Mouse (Mus musculus) neural tube, embryonic 11.5 days (tissue): ENCODE results near the gene Kif13a. TPM values are rescaled to one million over a fixed set of nuclear protein-coding genes. Genes with fewer than 3 reads are reported as not detected.

Experiments used
- ATAC-seq: fragments of 200-750 bp; cut with Nextera tagmentation; 2 replicates; pipeline ENCODE4 v1.8.0; 2017; ENCODE audit warnings: moderate number of reproducible peaks, mild to moderate bottlenecking, moderate TSS enrichment, moderate library complexity; ENCODE audit not compliant: insufficient read depth, low FRiP score, low TSS enrichment
- DNase-seq: peaks from one replicate; pipeline ENCODE4 v3.0.0-alpha.2; 2015; ENCODE audit warnings: low spot score
- H3K27ac ChIP-seq: fragments of 300-500 bp; sonication (generic); 2 replicates; pipeline ENCODE4 v1.5.1; 2014; ENCODE audit warnings: low read depth, mild to moderate bottlenecking, low read length
- H3K27me3 ChIP-seq: fragments of 300-500 bp; sonication (generic); 2 replicates; pipeline ENCODE4 v1.6.1; 2014; ENCODE audit warnings: mild to moderate bottlenecking, low read length, mixed read lengths; ENCODE audit not compliant: control insufficient read depth, insufficient read depth
- H3K36me3 ChIP-seq: fragments of 300-500 bp; sonication (generic); 2 replicates; pipeline ENCODE4 v1.6.1; 2014; ENCODE audit warnings: mild to moderate bottlenecking, low read length, moderate library complexity, mixed read lengths; ENCODE audit not compliant: control insufficient read depth, insufficient read depth
- H3K4me1 ChIP-seq: fragments of 300-500 bp; sonication (generic); 2 replicates; pipeline ENCODE4 v1.6.1; 2014; ENCODE audit warnings: low read length, mixed read lengths; ENCODE audit not compliant: control insufficient read depth, insufficient read depth
- H3K4me2 ChIP-seq: fragments of 300-500 bp; sonication (generic); 2 replicates; pipeline ENCODE4 v1.6.1; 2014; ENCODE audit warnings: low read depth, mild to moderate bottlenecking, moderate library complexity
- H3K4me3 ChIP-seq: fragments of 300-500 bp; sonication (generic); 2 replicates; pipeline ENCODE4 v1.5.1; 2014; ENCODE audit warnings: low read depth, low read length
- H3K9ac ChIP-seq: fragments of 300-500 bp; sonication (generic); 2 replicates; pipeline ENCODE4 v1.6.1; 2014; ENCODE audit warnings: mild to moderate bottlenecking, low read length
- H3K9me3 ChIP-seq: fragments of 300-500 bp; sonication (generic); 2 replicates; pipeline ENCODE4 v1.6.1; 2016; ENCODE audit warnings: low read length; ENCODE audit not compliant: control insufficient read depth
- WGBS: fragments of 180-500 bp; shearing (Covaris S2); extraction: QIAGEN DNeasy Blood & Tissue Kit; methylation state at CpG from one replicate; pipeline ENCODE4 v1.1.7; 2014; 5-methylcytosine and 5-hydroxymethylcytosine counted together
- polyA plus RNA-seq: library from polyadenylated mRNA; unstranded; fragments of >200 nt; fragmentation: Nextera tagmentation; extraction: Ambion mirVana; gene quantifications from 2 replicates; pipeline ENCODE4 v1.2.1, GENCODE M21; 2014

Gene Kif13a
- polyA plus RNA-seq, 1 experiment from 2014 or later = 23.0 TPM

GRCm38 (mm10) chr13:46884898-46885758 is 44.5 kb downstream of the Kif13a start:
- Histone ChIP-seq H3K9me3 (no peaks in the 10 kb centered on the region), H3K4me3 (no peak overlapping the region), H3K36me3 (no peaks in the 10 kb centered on the region), H3K27me3 (no peaks in the 10 kb centered on the region), H3K4me1 (no peaks in the 10 kb centered on the region), H3K4me2 (no peak overlapping the region), H3K27ac (no peak overlapping the region), H3K9ac (no peak overlapping the region)
- ATAC-seq (no peak), DNase-seq (no peak)
- WGBS = 88% methylated on average over 26 of the region's 26 CpGs

DNA sequence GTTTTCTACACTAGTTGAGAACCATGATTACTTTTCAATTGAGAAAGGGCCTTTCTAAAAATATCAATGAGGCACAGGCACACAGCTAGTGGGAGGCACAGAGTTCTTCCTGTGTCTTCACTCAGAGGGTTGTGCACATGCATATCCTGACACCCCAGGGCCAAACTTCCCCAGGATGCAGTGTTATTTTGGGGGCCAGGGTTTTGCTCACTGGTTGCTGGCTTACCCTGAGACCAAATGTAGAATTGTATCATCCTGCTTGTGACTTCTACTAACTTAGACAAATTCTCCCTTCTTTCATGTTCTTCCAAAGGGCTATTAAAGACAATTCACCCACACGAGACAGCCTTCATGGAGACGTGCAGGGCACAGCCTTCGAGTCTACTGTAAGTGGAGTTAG is 45.7 kb downstream of the Kif13a start:
- Histone ChIP-seq H3K36me3 (no peaks in the 10 kb centered on the region), H3K9me3 (no peaks in the 10 kb centered on the region), H3K9ac (no peak overlapping the region), H3K4me1 (no peaks in the 10 kb centered on the region), H3K27me3 (no peaks in the 10 kb centered on the region), H3K4me2 (no peak overlapping the region), H3K4me3 (no peak overlapping the region), H3K27ac (no peak overlapping the region)
- ATAC-seq (no peak), DNase-seq (no peak)
- WGBS = 89% methylated on average over 3 of the region's 3 CpGs

- 74% methylated on average over 10 of the region's 10 CpGs for WGBS
- Histone ChIP-seq H3K4me3 (no peak overlapping the region), H3K9ac (no peak overlapping the region), H3K9me3 (no peaks in the 10 kb centered on the region), H3K27me3 (no peaks in the 10 kb centered on the region), H3K4me1 (no peaks in the 10 kb centered on the region), H3K36me3 (no peaks in the 10 kb centered on the region), H3K27ac (no peak overlapping the region), H3K4me2 (no peak overlapping the region)
- no peak for ATAC-seq
- no peak for DNase-seq
These were observed 46.3 kb downstream of the Kif13a start for GRCm38 (mm10) chr13:46883381-46883780.

DNA sequence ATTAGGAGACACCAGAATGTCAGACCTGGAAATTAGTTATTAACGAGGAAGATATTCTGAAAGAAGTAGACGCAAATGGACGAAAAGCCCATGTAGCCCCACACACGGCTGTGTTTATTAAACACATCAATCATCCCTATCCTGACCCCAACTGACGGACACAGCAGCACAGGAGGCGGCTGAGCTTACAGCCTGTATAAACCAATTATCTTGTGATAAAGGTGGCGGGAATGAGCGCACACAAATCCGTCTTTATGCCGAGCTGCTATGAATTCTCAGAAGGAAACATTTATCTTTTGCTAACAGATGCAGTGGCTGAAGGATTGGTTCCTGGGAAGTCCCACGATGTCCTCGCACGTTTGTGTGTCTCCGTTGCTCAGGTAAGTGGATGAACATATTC is 48.9 kb downstream of the Kif13a start:
- no peak overlapping the region for H3K9ac ChIP-seq
- 80% methylated on average over 14 of the region's 14 CpGs for WGBS
- no peaks in the 10 kb centered on the region for H3K4me1 ChIP-seq
- no peaks in the 10 kb centered on the region for H3K36me3 ChIP-seq
- no peaks in the 10 kb centered on the region for H3K27me3 ChIP-seq
- ATAC-seq (no peak), DNase-seq (no peak)
- H3K27ac ChIP-seq = no peak overlapping the region
- no peak overlapping the region for H3K4me2 ChIP-seq
- H3K4me3 ChIP-seq = no peak overlapping the region
- H3K9me3 ChIP-seq = no peaks in the 10 kb centered on the region

DNA sequence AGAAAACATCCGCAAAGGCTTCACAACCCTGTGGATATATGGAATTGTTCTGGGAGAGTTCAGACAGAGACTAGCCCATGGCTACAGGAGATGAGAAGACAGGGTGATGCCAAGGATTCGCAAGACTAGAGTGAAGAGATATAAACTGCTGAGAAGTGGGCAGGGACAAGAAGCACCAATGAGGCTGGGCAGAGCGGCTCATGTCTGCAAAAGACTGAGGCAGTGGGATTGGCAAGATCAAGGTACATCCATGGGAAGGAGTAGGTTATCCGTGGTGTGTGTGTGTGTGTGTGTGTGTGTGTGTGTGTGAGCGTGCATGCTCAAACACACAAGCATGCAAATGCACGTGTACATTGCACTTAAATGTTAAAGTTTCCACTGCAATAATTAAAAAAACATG is 49.4 kb downstream of the Kif13a start:
- H3K27me3 ChIP-seq = no peaks in the 10 kb centered on the region
- no peak; the same call in 1 of the 2 replicates for ATAC-seq

GRCm38 (mm10) chr13:46877049-46877448 is 52.6 kb downstream of the Kif13a start:
- WGBS = 88% methylated on average over 4 of the region's 4 CpGs
- H3K4me1 ChIP-seq = 0 out of 2 replicates have a peak, but pooled peaks cover 4% of the 10 kb centered on the region
- no peak overlapping the region for H3K4me2 ChIP-seq
- no peak for ATAC-seq
- no peaks in the 10 kb centered on the region for H3K9me3 ChIP-seq
- no peaks in the 10 kb centered on the region for H3K27me3 ChIP-seq
- H3K4me3 ChIP-seq = no peak overlapping the region
- no peaks in the 10 kb centered on the region for H3K36me3 ChIP-seq
- no peak overlapping the region for H3K27ac ChIP-seq
- H3K9ac ChIP-seq = no peak overlapping the region
- DNase-seq = no peak

More for the DNA sequence above, 49.4 kb downstream of the Kif13a start:
- 94% methylated on average over 6 of the region's 6 CpGs for WGBS
- Histone ChIP-seq H3K4me1 (no peaks in the 10 kb centered on the region), H3K4me3 (no peak overlapping the region), H3K9me3 (no peaks in the 10 kb centered on the region), H3K36me3 (no peaks in the 10 kb centered on the region), H3K9ac (no peak overlapping the region), H3K4me2 (no peak overlapping the region), H3K27ac (no peak overlapping the region)
- no peak for DNase-seq

DNA sequence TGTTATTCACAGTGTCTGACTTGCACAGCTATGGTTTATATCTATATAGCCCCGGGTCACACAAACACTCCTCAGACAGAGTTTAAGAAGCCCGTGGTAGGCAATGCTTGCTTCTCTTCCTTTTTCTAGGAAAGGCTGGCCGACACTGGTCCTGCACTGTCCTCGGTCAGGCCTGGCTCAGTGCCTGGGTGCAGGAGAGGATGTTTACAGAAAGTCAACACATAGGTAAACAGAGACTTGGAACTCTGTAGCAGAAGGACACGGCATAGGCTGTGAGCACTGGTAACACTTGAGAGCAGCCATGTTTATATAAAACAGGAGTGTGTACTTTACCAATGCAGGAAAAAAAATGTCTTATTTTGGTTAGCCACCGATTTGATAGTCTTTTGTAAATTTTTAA is 54.3 kb downstream of the Kif13a start:
- Histone ChIP-seq H3K4me2 (no peak overlapping the region), H3K4me1 (0 out of 2 replicates have a peak, but pooled peaks cover 6% of the 10 kb centered on the region), H3K36me3 (no peaks in the 10 kb centered on the region), H3K27ac (no peak overlapping the region), H3K27me3 (no peaks in the 10 kb centered on the region), H3K4me3 (no peak overlapping the region), H3K9ac (no peak overlapping the region), H3K9me3 (no peaks in the 10 kb centered on the region)
- 85% methylated on average over 6 of the region's 6 CpGs for WGBS
- DNase-seq (no peak), ATAC-seq (no peak)

GRCm38 (mm10) chr13:46872732-46873131 is 56.9 kb downstream of the Kif13a start:
- ATAC-seq = no peak
- H3K4me1 ChIP-seq = 0 out of 2 replicates have a peak, but pooled peaks cover 6% of the 10 kb centered on the region
- no peaks in the 10 kb centered on the region for H3K9me3 ChIP-seq
- H3K27ac ChIP-seq = no peak overlapping the region
- no peak overlapping the region for H3K4me3 ChIP-seq
- H3K4me2 ChIP-seq = no peak overlapping the region
- H3K36me3 ChIP-seq = no peaks in the 10 kb centered on the region
- H3K9ac ChIP-seq = no peak overlapping the region
- no peaks in the 10 kb centered on the region for H3K27me3 ChIP-seq
- no peak for DNase-seq
- WGBS = 85% methylated on average over 11 of the region's 11 CpGs

DNA sequence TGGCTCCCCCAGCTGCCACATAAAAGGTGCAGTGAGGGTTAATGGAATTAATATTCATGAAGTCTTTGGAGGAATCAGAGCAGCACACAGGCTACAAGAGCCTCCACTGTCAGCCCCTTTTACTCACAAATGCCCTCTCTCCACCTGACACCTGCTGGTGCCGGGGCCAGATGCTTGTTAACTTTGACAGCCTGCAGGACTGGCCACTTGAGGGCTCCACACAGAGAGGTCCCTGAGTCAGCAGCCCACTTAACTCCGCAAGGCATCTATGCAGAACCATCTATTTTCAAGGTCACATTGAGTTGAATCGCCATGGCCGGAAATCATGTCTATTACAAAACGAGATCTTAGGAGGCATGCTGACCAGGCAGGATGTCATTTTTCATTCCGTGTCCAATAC is 57.5 kb downstream of the Kif13a start:
- Histone ChIP-seq H3K4me1 (0 out of 2 replicates have a peak, but pooled peaks cover 6% of the 10 kb centered on the region), H3K4me2 (no peak overlapping the region), H3K9ac (no peak overlapping the region), H3K27me3 (no peaks in the 10 kb centered on the region), H3K36me3 (no peaks in the 10 kb centered on the region), H3K4me3 (no peak overlapping the region), H3K9me3 (no peaks in the 10 kb centered on the region), H3K27ac (no peak overlapping the region)
- ATAC-seq (no peak; the same call in 1 of the 2 replicates), DNase-seq (peak; percentile 60)
- WGBS = 50% methylated on average over 6 of the region's 6 CpGs
